Mouse (Mus musculus) heart, embryonic 14.5 days (tissue): Measurements from ENCODE around the gene Mfsd1. TPM values are rescaled to one million over a fixed set of nuclear protein-coding genes. Genes with fewer than 3 reads are reported as not detected.

Experiments
- ATAC-seq: fragments of 200-750 bp; cut with Nextera tagmentation; 2 replicates; pipeline ENCODE4 v1.8.0; 2017; ENCODE audit warnings: low read depth, moderate TSS enrichment; ENCODE audit not compliant: insufficient number of reproducible peaks, insufficient read depth, low FRiP score
- H3K27ac ChIP-seq, 2 experiments: fragments of 200-500 bp in 1 of 2; fragments of 300-500 bp in 1 of 2; sonication (generic) in 1 of 2; replicated peaks in 1 of 2; 2 replicates each; pipeline ENCODE4 v1.5.1; 2012 to 2014; ENCODE audit warnings: low read depth in 2 of 2, low read length in 2 of 2, control low read depth in 1 of 2, mild to moderate bottlenecking in 1 of 2, mixed read lengths in 1 of 2; ENCODE audit not compliant: control insufficient read depth in 1 of 2, insufficient read depth in 1 of 2
- H3K27me3 ChIP-seq: fragments of 300-500 bp; sonication (generic); 2 replicates; pipeline ENCODE4 v1.6.1; 2014; ENCODE audit warnings: mild to moderate bottlenecking, low read length, control low read depth; ENCODE audit not compliant: control insufficient read depth, insufficient read depth
- H3K36me3 ChIP-seq: fragments of 300-500 bp; sonication (generic); 2 replicates; pipeline ENCODE4 v1.6.1; 2014; ENCODE audit warnings: mild to moderate bottlenecking, control low read depth, low read length, mixed read lengths; ENCODE audit not compliant: control insufficient read depth, insufficient read depth
- H3K4me1 ChIP-seq, 2 experiments: fragments of 200-500 bp in 1 of 2; fragments of 300-500 bp in 1 of 2; sonication (generic) in 1 of 2; 2 replicates each; pipeline ENCODE4 v1.6.1; 2012 to 2014; ENCODE audit warnings: low read length in 2 of 2, control low read depth in 1 of 2, mixed read lengths in 1 of 2; ENCODE audit not compliant: control insufficient read depth in 2 of 2, insufficient read depth in 2 of 2
- H3K4me2 ChIP-seq: fragments of 300-500 bp; sonication (generic); 2 replicates; pipeline ENCODE4 v1.6.1; 2014; ENCODE audit warnings: mild to moderate bottlenecking, low read length
- H3K4me3 ChIP-seq, 2 experiments: fragments of 200-500 bp in 1 of 2; fragments of 300-500 bp in 1 of 2; sonication (generic) in 1 of 2; 2 replicates each; pipeline ENCODE4 v1.5.1; 2012 to 2014; ENCODE audit warnings: low read length in 2 of 2, mild to moderate bottlenecking in 2 of 2, control low read depth in 1 of 2, low read depth in 1 of 2, moderate library complexity in 1 of 2; ENCODE audit not compliant: control insufficient read depth in 1 of 2, insufficient read depth in 1 of 2
- H3K9ac ChIP-seq: fragments of 300-500 bp; sonication (generic); 2 replicates; pipeline ENCODE4 v1.6.1; 2014; ENCODE audit warnings: mild to moderate bottlenecking, low read length
- H3K9me3 ChIP-seq: fragments of 300-500 bp; sonication (generic); 2 replicates; pipeline ENCODE4 v1.6.1; 2016; ENCODE audit warnings: low read length, control low read depth; ENCODE audit not compliant: control insufficient read depth
- WGBS: fragments of 180-500 bp; shearing (Covaris S2); extraction: QIAGEN DNeasy Blood & Tissue Kit; methylation state at CpG from one replicate; pipeline ENCODE4 v1.1.7; 2014; 5-methylcytosine and 5-hydroxymethylcytosine counted together
- polyA plus RNA-seq: library from polyadenylated mRNA; unstranded; fragments of >200 nt; fragmentation: Nextera tagmentation; extraction: Ambion mirVana; gene quantifications from 2 replicates; pipeline ENCODE4 v1.2.1, GENCODE M21; 2014

Mfsd1 gene
- polyA plus RNA-seq, 1 experiment from 2014 or later = 46.2 TPM

DNA sequence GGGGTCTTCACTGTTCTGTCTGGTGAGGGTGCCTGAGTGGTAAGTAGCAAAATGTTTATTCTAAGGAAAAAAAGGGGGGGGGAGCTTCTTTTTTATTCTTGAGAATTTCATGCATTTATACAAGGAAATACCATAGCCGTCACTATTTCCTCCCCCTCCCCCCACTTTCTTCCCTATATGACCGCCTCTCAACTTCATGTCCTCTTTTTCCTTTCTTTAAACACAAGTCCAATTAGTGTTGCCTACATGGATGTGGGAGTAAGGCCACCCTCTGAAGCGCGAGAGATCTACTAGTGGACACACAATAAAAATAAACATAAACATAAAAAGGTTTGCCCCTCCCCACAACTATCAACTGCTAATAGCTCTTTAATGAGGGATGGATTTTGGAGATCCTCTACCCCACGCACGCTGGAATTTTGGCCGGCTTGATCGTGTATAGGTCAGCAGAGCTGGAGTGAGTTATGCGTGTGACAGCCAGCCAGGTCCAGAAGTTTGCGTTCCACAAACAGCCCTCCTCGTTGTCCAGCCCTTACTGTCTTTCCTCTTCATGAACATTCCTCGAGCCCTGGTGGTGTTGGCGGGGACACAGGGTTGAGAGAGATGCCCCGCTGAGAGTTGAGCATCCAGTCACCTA lies 24.7 kb upstream of the Mfsd1 start:
- H3K27ac ChIP-seq = no peak overlapping the region
- WGBS = 72% methylated on average over 14 of the region's 14 CpGs
- ATAC-seq = no peak

DNA sequence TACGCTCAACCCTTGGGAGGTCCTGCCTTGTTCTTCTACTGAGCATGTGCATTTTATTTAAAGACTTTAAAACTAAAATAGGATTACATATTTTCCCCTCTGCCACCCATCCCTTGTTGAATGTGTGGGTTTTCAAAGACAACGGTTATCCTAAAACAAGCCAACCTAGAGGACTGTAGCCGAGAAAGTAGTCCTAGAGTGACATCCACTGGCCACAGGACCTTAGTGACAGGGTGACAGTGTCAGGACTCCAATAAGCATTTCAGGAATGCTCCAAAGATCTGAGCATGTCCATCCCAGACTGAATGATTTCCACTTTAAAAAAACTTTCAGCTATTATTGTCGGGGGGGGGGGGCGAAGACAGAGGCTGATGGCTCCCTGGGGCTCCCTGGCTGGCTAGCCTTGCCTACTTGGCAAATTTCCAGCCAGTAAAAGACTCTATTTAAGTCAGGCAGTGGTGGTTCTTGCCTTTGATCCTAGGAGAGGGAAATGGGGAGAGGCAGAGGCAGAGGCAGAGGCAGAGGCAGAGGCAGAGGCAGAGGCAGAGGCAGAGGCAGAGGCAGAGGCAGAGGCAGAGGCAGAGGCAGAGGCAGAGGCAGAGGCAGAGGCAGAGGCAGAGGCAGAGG lies 17.7 kb upstream of the Mfsd1 start:
- no peaks in the 10 kb centered on the region for H3K27me3 ChIP-seq
- no peaks in the 10 kb centered on the region; a peak in 1 of 4 replicates for H3K4me1 ChIP-seq
- no peak overlapping the region for H3K4me3 ChIP-seq
- H3K4me2 ChIP-seq = no peak overlapping the region
- H3K9ac ChIP-seq = no peak overlapping the region
- H3K27ac ChIP-seq = no peak overlapping the region
- no peaks in the 10 kb centered on the region for H3K9me3 ChIP-seq
- H3K36me3 ChIP-seq = no peaks in the 10 kb centered on the region
- 42% methylated on average over 5 of the region's 5 CpGs for WGBS
- no peak for ATAC-seq

More for the DNA sequence above, 24.7 kb upstream of the Mfsd1 start:
- Histone ChIP-seq H3K27me3 (no peaks in the 10 kb centered on the region), H3K4me2 (0 out of 2 replicates have a peak overlapping the region, but pooled peaks have one; percentile 13), H3K9ac (no peak overlapping the region), H3K4me1 (no peaks in the 10 kb centered on the region), H3K4me3 (no peak overlapping the region), H3K9me3 (no peaks in the 10 kb centered on the region), H3K36me3 (no peaks in the 10 kb centered on the region)

DNA sequence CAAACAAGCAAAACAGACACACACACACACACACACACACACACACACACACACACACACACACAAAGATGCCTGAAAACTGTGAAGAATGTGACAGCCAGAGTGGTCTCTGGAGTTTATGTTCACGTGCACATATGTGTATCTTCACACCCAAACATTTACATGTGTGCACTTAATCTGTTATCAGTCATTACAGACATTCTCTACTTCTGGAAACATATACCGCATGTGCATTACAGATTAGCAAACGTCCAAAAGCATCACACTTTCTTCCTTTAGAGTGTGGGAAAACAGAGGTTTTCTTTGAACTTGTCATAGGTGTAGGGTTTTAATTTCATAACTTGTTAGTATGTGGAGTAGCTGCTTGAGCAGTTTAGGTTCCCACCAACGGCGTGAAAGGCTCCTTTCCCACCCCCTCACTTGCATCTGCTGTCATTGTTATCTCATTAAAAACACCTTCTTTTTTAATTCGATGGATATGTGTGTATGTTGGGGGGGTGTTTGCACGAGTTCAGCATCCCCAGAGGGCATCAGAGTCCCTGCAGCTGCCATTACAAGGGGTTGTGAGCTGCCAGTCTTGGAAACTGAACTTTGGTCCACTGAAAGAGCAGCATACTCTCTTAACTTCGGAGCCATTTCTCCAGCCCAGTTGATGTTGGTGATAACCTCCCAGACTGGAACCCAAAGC lies 16.9 kb upstream of the Mfsd1 start:
- H3K4me2 ChIP-seq = no peak overlapping the region
- no peaks in the 10 kb centered on the region; the same call in 1 of the 2 replicates for H3K27me3 ChIP-seq
- no peak overlapping the region for H3K9ac ChIP-seq
- H3K4me1 ChIP-seq = no peaks in the 10 kb centered on the region; a peak in 1 of 4 replicates
- H3K9me3 ChIP-seq = no peaks in the 10 kb centered on the region
- ATAC-seq = no peak
- H3K27ac ChIP-seq = no peak overlapping the region
- WGBS = 56% methylated on average over 8 of the region's 8 CpGs
- H3K36me3 ChIP-seq = no peaks in the 10 kb centered on the region
- H3K4me3 ChIP-seq = no peak overlapping the region

DNA sequence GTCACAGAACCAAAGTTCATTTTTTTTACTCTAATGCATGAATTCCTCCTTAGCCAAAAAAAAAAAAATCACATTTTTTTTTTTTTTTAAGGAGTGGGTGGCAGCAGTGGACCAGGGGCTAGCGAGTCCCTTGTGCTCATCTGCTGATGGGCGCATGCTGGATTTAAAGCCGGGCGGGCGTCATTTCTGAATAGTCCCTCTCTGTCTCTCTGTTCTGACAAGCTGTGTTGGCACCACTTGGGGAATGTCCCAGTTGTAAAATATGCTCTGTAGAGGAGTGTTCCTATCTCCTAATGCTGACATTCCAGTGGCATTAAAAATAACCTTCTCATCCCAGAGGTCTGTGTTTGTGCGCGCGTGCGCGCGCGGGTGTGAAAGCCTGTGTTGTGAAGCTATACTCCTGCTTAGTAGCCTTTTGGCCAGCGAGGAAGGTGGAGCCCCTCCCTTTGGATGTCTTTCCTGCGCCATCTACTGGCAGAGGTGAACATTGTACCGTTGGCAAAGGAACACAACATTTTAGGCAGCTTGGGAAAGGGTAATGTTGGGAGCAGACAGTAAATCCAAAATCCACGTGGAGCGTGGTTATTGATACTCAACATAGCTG lies 14.4 kb upstream of the Mfsd1 start:
- Histone ChIP-seq H3K27ac (peak overlapping the region in 1 of 2 experiments; percentile 47; a peak in 1 of 4 replicates), H3K4me1 (no peaks in the 10 kb centered on the region; a peak in 1 of 4 replicates), H3K9me3 (no peaks in the 10 kb centered on the region), H3K9ac (no peak overlapping the region), H3K4me3 (no peak overlapping the region), H3K27me3 (no peaks in the 10 kb centered on the region; the same call in 1 of the 2 replicates), H3K36me3 (no peaks in the 10 kb centered on the region), H3K4me2 (peak overlapping the region; percentile 37)
- peak; percentile 77 for ATAC-seq
- WGBS = 18% methylated on average over 17 of the region's 17 CpGs

DNA sequence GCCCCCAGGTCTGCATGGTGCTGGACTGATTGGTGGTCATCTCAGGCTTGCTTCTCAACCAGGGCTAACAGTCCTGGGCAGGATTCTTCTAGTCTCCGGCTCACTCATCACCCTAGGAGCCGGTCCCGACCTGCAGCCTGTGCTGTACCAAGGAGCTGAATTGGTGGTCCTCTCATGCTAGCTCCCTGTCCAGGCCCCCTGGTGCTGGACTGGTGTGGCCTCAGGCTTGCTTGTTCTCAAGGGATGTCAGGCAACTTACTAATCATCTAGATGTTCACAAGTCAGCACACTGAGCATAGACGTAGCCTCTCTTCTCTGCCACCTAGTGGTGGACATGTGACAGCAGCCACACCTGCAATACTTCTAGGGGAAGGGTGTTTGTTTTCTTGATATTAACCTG lies 9.6 kb upstream of the Mfsd1 start:
- ATAC-seq = no peak
- H3K36me3 ChIP-seq = no peaks in the 10 kb centered on the region

DNA sequence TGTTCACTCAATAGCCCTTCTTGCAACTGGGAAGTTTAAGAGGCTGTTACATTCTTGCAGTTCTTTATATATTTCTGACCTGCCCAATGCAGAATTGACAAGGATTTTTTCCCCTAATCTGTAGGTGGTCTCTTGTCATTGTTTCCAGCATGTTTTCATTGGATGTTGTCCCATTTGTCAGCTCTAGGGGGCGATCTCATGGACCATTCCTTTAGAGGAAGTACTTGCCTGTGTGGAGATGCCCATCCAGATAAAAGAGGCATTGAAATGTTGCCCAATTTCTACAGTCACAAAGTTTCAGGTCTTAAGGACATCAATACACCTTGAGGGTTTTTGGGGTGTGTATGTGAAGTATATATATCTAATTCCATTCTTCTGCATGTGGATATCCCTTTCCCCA lies 9.0 kb upstream of the Mfsd1 start:
- Histone ChIP-seq H3K36me3 (no peaks in the 10 kb centered on the region), H3K4me2 (no peak overlapping the region), H3K4me1 (no peaks in the 10 kb centered on the region), H3K9ac (no peak overlapping the region), H3K9me3 (no peaks in the 10 kb centered on the region), H3K4me3 (no peak overlapping the region), H3K27me3 (peaks cover 6% of the 10 kb centered on the region; the same call in 1 of the 2 replicates), H3K27ac (no peak overlapping the region)
- no peak for ATAC-seq
- 0% methylated on average over 1 of the region's 1 CpGs for WGBS

More for the DNA sequence above, 9.6 kb upstream of the Mfsd1 start:
- peaks cover 6% of the 10 kb centered on the region; the same call in 1 of the 2 replicates for H3K27me3 ChIP-seq
- H3K4me1 ChIP-seq = no peaks in the 10 kb centered on the region; a peak in 1 of 4 replicates
- H3K9me3 ChIP-seq = no peaks in the 10 kb centered on the region
- no peak overlapping the region for H3K27ac ChIP-seq
- 65% methylated on average over 4 of the region's 4 CpGs for WGBS
- no peak overlapping the region for H3K4me3 ChIP-seq
- no peak overlapping the region for H3K9ac ChIP-seq
- H3K4me2 ChIP-seq = no peak overlapping the region

DNA sequence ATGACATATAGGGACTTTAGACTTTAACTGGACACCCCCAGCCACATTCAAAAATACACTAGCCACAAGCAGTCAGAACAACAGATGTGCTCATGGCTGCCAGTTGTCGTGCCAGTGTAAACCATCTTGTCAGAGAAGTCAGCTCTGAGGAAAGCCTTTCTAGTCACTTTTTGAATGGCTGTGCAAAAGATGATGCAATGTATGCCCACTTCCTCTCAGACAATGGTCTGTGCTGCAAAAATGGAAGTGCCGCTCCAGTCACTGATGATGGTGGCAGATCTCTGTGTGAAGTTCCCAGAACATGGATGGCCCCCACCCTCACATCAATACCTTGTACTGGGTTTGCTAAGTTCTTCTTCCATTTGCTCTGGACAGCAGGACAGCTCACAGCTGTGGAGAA lies 6.3 kb upstream of the Mfsd1 start:
- Histone ChIP-seq H3K9me3 (no peaks in the 10 kb centered on the region), H3K36me3 (no peaks in the 10 kb centered on the region), H3K4me3 (no peak overlapping the region), H3K4me1 (no peaks in the 10 kb centered on the region), H3K27ac (no peak overlapping the region), H3K4me2 (no peak overlapping the region), H3K27me3 (0 out of 2 replicates have a peak, but pooled peaks cover 6% of the 10 kb centered on the region), H3K9ac (no peak overlapping the region)
- no peak for ATAC-seq
- WGBS = 86% methylated on average over 2 of the region's 2 CpGs
